Mouse (Mus musculus) CH12.LX (cell line): ENCODE data around the gene Plod1. TPM values are rescaled to one million over a fixed set of nuclear protein-coding genes. Genes with fewer than 3 reads are reported as not detected.

ENCODE experiments used
- DNase-seq: peaks from one replicate; pipeline ENCODE4 v3.0.0-alpha.2; 2013; ENCODE audit errors: extremely low read depth
- H3K27ac ChIP-seq: 2 replicates; pipeline ENCODE4 v1.5.1; 2012; ENCODE audit warnings: low read depth, mild to moderate bottlenecking, control low read depth, moderate library complexity; ENCODE audit not compliant: insufficient read depth
- H3K27me3 ChIP-seq: replicated peaks from 2 replicates; pipeline ENCODE3; 2012; ENCODE audit warnings: inconsistent platforms
- H3K36me3 ChIP-seq, 2 experiments: replicated peaks in 1 of 2; 2 replicates each; pipeline versions ENCODE3 to v1.6.1; 2012; ENCODE audit warnings: inconsistent platforms in 1 of 2, low read length in 1 of 2, mild to moderate bottlenecking in 1 of 2, mixed read lengths in 1 of 2, moderate library complexity in 1 of 2; ENCODE audit not compliant: control insufficient read depth in 1 of 2, insufficient read depth in 1 of 2
- H3K4me1 ChIP-seq, 2 experiments: 2 replicates each; pipeline ENCODE4 v1.6.1; 2012; ENCODE audit warnings: inconsistent platforms in 1 of 2, moderate library complexity in 1 of 2; ENCODE audit not compliant: insufficient read depth in 2 of 2, control insufficient read depth in 1 of 2
- H3K4me2 ChIP-seq: 2 replicates; pipeline ENCODE4 v1.6.1; 2012; ENCODE audit warnings: low read depth, mild to moderate bottlenecking, control low read depth; ENCODE audit not compliant: poor library complexity, insufficient read depth, severe bottlenecking
- H3K4me3 ChIP-seq, 3 experiments: fragments of 150-350 bp in 1 of 3; sonication (generic) in 1 of 3; replicated peaks in 1 of 3; 2 replicates each; pipeline versions ENCODE3 to v1.5.1; 2011 to 2012; ENCODE audit warnings: low read depth in 2 of 3, low read length in 2 of 3, mild to moderate bottlenecking in 2 of 3, moderate library complexity in 2 of 3, control low read depth in 1 of 3, improper control_type of control experiment in 1 of 3, inconsistent platforms in 1 of 3, mixed read lengths in 1 of 3; ENCODE audit not compliant: poor library complexity in 1 of 3
- H3K79me2 ChIP-seq: replicated peaks from 2 replicates; pipeline ENCODE4 v1.6.1; 2012; ENCODE audit warnings: mild to moderate bottlenecking, moderate library complexity; ENCODE audit not compliant: control insufficient read depth, poor library complexity, insufficient read depth, severe bottlenecking; ENCODE audit errors: extremely low read depth
- H3K9ac ChIP-seq: 2 replicates; pipeline ENCODE4 v1.6.1; 2012; ENCODE audit warnings: low read depth, mild to moderate bottlenecking, control low read depth, moderate library complexity; ENCODE audit not compliant: insufficient read depth
- H3K9me3 ChIP-seq: replicated peaks from 2 replicates; pipeline ENCODE3; 2012; ENCODE audit warnings: low read length, inconsistent platforms, mixed read lengths
- CTCF ChIP-seq, 2 experiments: IDR thresholded peaks in 1 of 2; conservative IDR thresholded peaks in 1 of 2; 2 replicates each; pipeline ENCODE4 v1.5.1; 2011 to 2012; ENCODE audit warnings: low read depth in 2 of 2, low read length in 2 of 2, improper control_type of control experiment in 1 of 2, inconsistent platforms in 1 of 2, mild to moderate bottlenecking in 1 of 2, moderate library complexity in 1 of 2
- EP300 ChIP-seq: IDR thresholded peaks from 2 replicates; pipeline ENCODE4 v1.6.1; 2011; ENCODE audit warnings: low read length, improper control_type of control experiment
- ETS1 ChIP-seq: conservative IDR thresholded peaks from 2 replicates; pipeline ENCODE4 v1.6.1; 2012; ENCODE audit warnings: low read depth, mild to moderate bottlenecking, inconsistent platforms, low read length, improper control_type of control experiment, moderate library complexity
- HCFC1 ChIP-seq: IDR thresholded peaks from 2 replicates; pipeline ENCODE4 v1.6.1; 2012; ENCODE audit warnings: low read depth, mild to moderate bottlenecking, inconsistent platforms, low read length, improper control_type of control experiment
- IRF4 ChIP-seq: IDR thresholded peaks from 2 replicates; pipeline ENCODE4 v1.6.1; 2014; ENCODE audit warnings: low read depth, mild to moderate bottlenecking, inconsistent platforms, low read length, improper control_type of control experiment
- JUN ChIP-seq: IDR thresholded peaks from 2 replicates; pipeline ENCODE4 v1.6.1; 2011; ENCODE audit warnings: low read depth, mild to moderate bottlenecking, low read length, improper control_type of control experiment, moderate library complexity; ENCODE audit not compliant: insufficient read depth
- JUND ChIP-seq: conservative IDR thresholded peaks from 2 replicates; pipeline ENCODE4 v1.6.1; 2011; ENCODE audit warnings: low read depth, low read length, improper control_type of control experiment
- MAZ ChIP-seq: IDR thresholded peaks from 2 replicates; pipeline ENCODE4 v1.6.1; 2012; ENCODE audit warnings: low read depth, mild to moderate bottlenecking, inconsistent platforms, low read length, improper control_type of control experiment, moderate library complexity
- MEF2A ChIP-seq: IDR thresholded peaks from 2 replicates; pipeline ENCODE4 v1.6.1; 2014; ENCODE audit warnings: low read depth, mild to moderate bottlenecking, inconsistent platforms, low read length, improper control_type of control experiment, borderline replicate concordance
- MXI1 ChIP-seq: IDR thresholded peaks from 2 replicates; pipeline ENCODE4 v1.6.1; 2011; ENCODE audit warnings: mild to moderate bottlenecking, low read depth, low read length, improper control_type of control experiment
- MYC ChIP-seq: IDR thresholded peaks from 2 replicates; pipeline ENCODE4 v1.6.1; 2011; ENCODE audit warnings: low read depth, mild to moderate bottlenecking, improper control_type of control experiment, low read length
- POLR2AphosphoS2 ChIP-seq: IDR thresholded peaks from 2 replicates; pipeline ENCODE4 v1.6.1; 2011; ENCODE audit warnings: low read depth, low read length, improper control_type of control experiment
- RAD21 ChIP-seq: IDR thresholded peaks from 2 replicates; pipeline ENCODE4 v1.6.1; 2011; ENCODE audit warnings: low read depth, mild to moderate bottlenecking, low read length, improper control_type of control experiment, moderate library complexity
- SMC3 ChIP-seq: IDR thresholded peaks from 2 replicates; pipeline ENCODE4 v1.6.1; 2011; ENCODE audit warnings: low read depth, low read length, improper control_type of control experiment
- TCF12 ChIP-seq: IDR thresholded peaks from 2 replicates; pipeline ENCODE4 v1.6.1; 2014; ENCODE audit warnings: low read depth, mild to moderate bottlenecking, inconsistent platforms, low read length, improper control_type of control experiment
- USF1 ChIP-seq: IDR thresholded peaks from 2 replicates; pipeline ENCODE4 v1.6.1; 2014; ENCODE audit warnings: low read depth, mild to moderate bottlenecking, inconsistent platforms, low read length, improper control_type of control experiment
- USF2 ChIP-seq: conservative IDR thresholded peaks from 2 replicates; pipeline ENCODE4 v1.6.1; 2011; ENCODE audit warnings: low read depth, low read length, improper control_type of control experiment
- ZMIZ1 ChIP-seq: IDR thresholded peaks from 2 replicates; pipeline ENCODE4 v1.6.1; 2012; ENCODE audit warnings: low read depth, mild to moderate bottlenecking, inconsistent platforms, low read length, improper control_type of control experiment
- ZNF384 ChIP-seq: IDR thresholded peaks from 2 replicates; pipeline ENCODE4 v1.6.1; 2012; ENCODE audit warnings: low read depth, low read length, improper control_type of control experiment, inconsistent platforms
- dilution Hi-C: fragments of 300-500 bp; cut with MboI; formaldehyde crosslinking; loops from 2 replicates; pipeline ENCODE4 v1.14.3; 2020; ENCODE audit warnings: low sequenced_read_pairs; ENCODE audit not compliant: extremely low pct_unique_long_range_greater_than_20kb, extremely low pct_ligation_motif_present
- in situ Hi-C: fragments of 300-500 bp; cut with MboI; formaldehyde crosslinking; loops from 3 replicates; pipeline ENCODE4 v1.14.3; 2019; ENCODE audit warnings: low sequenced_read_pairs, low pct_ligation_motif_present, low pct_unique_long_range_greater_than_20kb, mixed read lengths
- polyA plus RNA-seq: library from polyadenylated mRNA; unstranded; fragments of >175 nt; gene quantifications from 2 replicates; pipeline ENCODE4 v1.2.1, GENCODE M21; 2012; ENCODE audit warnings: low read depth; ENCODE audit not compliant: insufficient read length
- total RNA-seq, 2 experiments: library from RNA; depleted of rRNA; stranded (reverse); fragments of 300-350 nt in 1 of 2; fragments of >200 nt in 1 of 2; gene quantifications; 2 replicates each; pipeline ENCODE4 v1.2.3; 2012 to 2014

The Plod1 gene
- total and polyA plus RNA-seq, 3 experiments, result 0.30 to 6.5 (median 1.9) TPM

GRCm38 (mm10) chr4:147957141-147957540 is 20.6 kb upstream of the Plod1 start:
- Histone ChIP-seq H3K36me3 (peaks cover 0 to 1% of the 10 kb centered on the region in 2 experiments), H3K9me3 (no peaks in the 10 kb centered on the region), H3K4me3 (no peak overlapping the region), H3K27ac (no peak overlapping the region), H3K9ac (no peak overlapping the region), H3K4me2 (no peak overlapping the region)
- dilution Hi-C loops (no loop called here), in situ Hi-C loops (loop anchor here (10.0 kb wide), 1 partner anchor 198 kb away; the partner anchor contains the start of gene Fbxo6)
- no peak for DNase-seq
- no peak for TF ChIP-seq USF2
- no peak for TF ChIP-seq MAZ
- no peak for TF ChIP-seq JUN
- no peak for TF ChIP-seq EP300
- no peak for TF ChIP-seq MYC
- no peak for TF ChIP-seq ZNF384
- TF ChIP-seq JUND, result no peak
- no peak for TF ChIP-seq HCFC1
- TF ChIP-seq IRF4, result no peak
- no peak for TF ChIP-seq TCF12
- TF ChIP-seq SMC3, result no peak
- no peak for TF ChIP-seq POLR2AphosphoS2
- no peak for TF ChIP-seq ETS1
- no peak for TF ChIP-seq ZMIZ1
- TF ChIP-seq, all 38 proteins: peak for 0
- Histone ChIP-seq H3K27me3 (peaks cover 10% of the 10 kb centered on the region), H3K79me2 (no peaks in the 10 kb centered on the region), H3K4me1 (peaks cover 5 to 10% of the 10 kb centered on the region in 2 experiments)

GRCm38 (mm10) chr4:147953590-147953989 is 17.0 kb upstream of the Plod1 start:
- peaks cover 0 to 20% of the 10 kb centered on the region in 2 experiments for H3K36me3 ChIP-seq
- no peak overlapping the region for H3K9ac ChIP-seq
- in situ Hi-C loops (loop anchor here (10.0 kb wide), 1 partner anchor 201 kb away; the partner anchor contains the start of gene Fbxo6), dilution Hi-C loops (no loop called here)
- no peaks in the 10 kb centered on the region for H3K9me3 ChIP-seq
- no peaks in the 10 kb centered on the region for H3K27me3 ChIP-seq
- H3K4me2 ChIP-seq, result no peak overlapping the region
- H3K4me3 ChIP-seq, result no peak overlapping the region
- H3K27ac ChIP-seq, result no peak overlapping the region
- TF ChIP-seq SMC3 (peak; percentile 59), MXI1 (no peak), RAD21 (peak; percentile 72), CTCF (conservative IDR thresholded peaks at IDR 0.05 in 1 of 2, IDR thresholded peaks at IDR 0.05 in 1 of 2; ENCODE audit: low read depth in 2 of 2, low read length in 2 of 2) (peak; percentile 67 to 81), HCFC1 (no peak), USF1 (no peak), MEF2A (no peak)
- no peaks in the 10 kb centered on the region for H3K4me1 ChIP-seq
- DNase-seq, result peak; percentile 53
- no peaks in the 10 kb centered on the region for H3K79me2 ChIP-seq
